Mouse (Mus musculus) liver, embryonic 14.5 days (tissue): ENCODE data around the gene 4930467E23Rik.
"Not testable (repeated sequence)": the region's sequence is repeated elsewhere in the genome, so short reads cannot be mapped to it uniquely, and the experiment has no call there.

Source experiments
- CTCF ChIP-seq: IDR thresholded peaks from 2 replicates; pipeline ENCODE4 v1.5.1; 2016; ENCODE audit warnings: antibody characterized with exemption, low read depth, control low read depth
- EP300 ChIP-seq: IDR thresholded peaks from 2 replicates; pipeline ENCODE4 v1.6.1; 2016; ENCODE audit warnings: antibody characterized with exemption, low read depth

DNA sequence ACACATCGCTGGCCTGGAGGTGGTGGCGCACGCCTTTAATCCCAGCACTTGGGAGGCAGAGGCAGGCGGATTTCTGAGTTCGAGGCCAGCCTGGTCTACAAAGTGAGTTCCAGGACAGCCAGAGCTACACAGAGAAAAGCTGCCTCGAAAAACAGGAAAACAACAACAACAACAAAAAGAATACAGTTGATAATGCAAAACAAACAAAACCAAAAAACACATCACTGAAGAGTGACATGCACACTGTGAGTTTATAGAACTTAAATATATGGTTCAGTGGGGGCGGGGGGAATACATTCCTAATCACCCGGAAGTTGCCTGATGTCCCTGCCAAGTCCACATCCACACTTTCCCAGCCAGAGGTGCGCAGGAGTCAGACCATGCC, 24.2 kb upstream of the 4930467E23Rik start:
- not testable (repeated sequence) for TF ChIP-seq EP300, CTCF
